Mouse (Mus musculus) hindbrain, postnatal 0 days (tissue): ENCODE results near the gene Tmem270. TPM values are rescaled to one million over a fixed set of nuclear protein-coding genes. Genes with fewer than 3 reads are reported as not detected.

Experiments used
- ATAC-seq: fragments of 200-750 bp; cut with Nextera tagmentation; 2 replicates; pipeline ENCODE4 v1.8.0; 2017; ENCODE audit warnings: mild to moderate bottlenecking, moderate TSS enrichment, moderate library complexity
- DNase-seq: peaks from one replicate; pipeline ENCODE4 v3.0.0-alpha.2; 2015; ENCODE audit warnings: low spot score
- H3K27ac ChIP-seq: fragments of 300-500 bp; sonication (generic); 2 replicates; pipeline ENCODE4 v1.5.1; 2014; ENCODE audit warnings: mild to moderate bottlenecking
- H3K27me3 ChIP-seq: fragments of 300-500 bp; sonication (generic); 2 replicates; pipeline ENCODE4 v1.6.1; 2014; ENCODE audit warnings: low read length, mixed read lengths; ENCODE audit not compliant: insufficient read depth
- H3K36me3 ChIP-seq: fragments of 300-500 bp; sonication (generic); 2 replicates; pipeline ENCODE4 v1.6.1; 2014; ENCODE audit warnings: low read length, mixed read lengths; ENCODE audit not compliant: insufficient read depth
- H3K4me1 ChIP-seq: fragments of 300-500 bp; sonication (generic); 2 replicates; pipeline ENCODE4 v1.6.1; 2014; ENCODE audit warnings: antibody characterized with exemption, low read length, mixed read lengths; ENCODE audit not compliant: insufficient read depth
- H3K4me2 ChIP-seq: fragments of 300-500 bp; sonication (generic); 2 replicates; pipeline ENCODE4 v1.6.1; 2014; ENCODE audit warnings: low read depth, mild to moderate bottlenecking, low read length, moderate library complexity, mixed read lengths
- H3K4me3 ChIP-seq: fragments of 300-500 bp; sonication (generic); 2 replicates; pipeline ENCODE4 v1.5.1; 2014; ENCODE audit warnings: low read length
- H3K9ac ChIP-seq: fragments of 300-500 bp; sonication (generic); replicated peaks from 2 replicates; pipeline ENCODE4 v1.6.1; 2014; ENCODE audit warnings: mild to moderate bottlenecking, low read length, moderate library complexity, mixed read lengths
- H3K9me3 ChIP-seq: fragments of 300-500 bp; sonication (generic); 2 replicates; pipeline ENCODE4 v1.6.1; 2016; ENCODE audit warnings: low read length, mixed read lengths
- CTCF ChIP-seq: IDR thresholded peaks from 2 replicates; pipeline ENCODE4 v1.5.1; 2016; ENCODE audit warnings: antibody characterized with exemption, control low read depth, low read depth
- WGBS: fragments of 180-500 bp; shearing (Covaris S2); extraction: QIAGEN DNeasy Blood & Tissue Kit; methylation state at CpG from one replicate; pipeline ENCODE4 v1.1.7; 2014; 5-methylcytosine and 5-hydroxymethylcytosine counted together
- polyA plus RNA-seq: library from polyadenylated mRNA; unstranded; fragments of >200 nt; fragmentation: Nextera tagmentation; extraction: Ambion mirVana; gene quantifications from 2 replicates; pipeline ENCODE4 v1.2.1, GENCODE M21; 2015
- total RNA-seq: library from RNA; depleted of rRNA; stranded (reverse); fragments of >200 nt; gene quantifications from 2 replicates; pipeline ENCODE4 v1.2.3, GENCODE M21; 2014

Tmem270 gene
- total and polyA plus RNA-seq, 2 experiments from 2014 or later, result not detected

GRCm38 (mm10) chr5:134918071-134918832 is 11.7 kb upstream of the Tmem270 start:
- Histone ChIP-seq H3K9me3 (no peaks in the 10 kb centered on the region), H3K4me1 (no peaks in the 10 kb centered on the region), H3K4me2 (no peak overlapping the region), H3K27ac (no peak overlapping the region), H3K27me3 (no peaks in the 10 kb centered on the region), H3K4me3 (no peak overlapping the region), H3K9ac (no peak overlapping the region), H3K36me3 (no peaks in the 10 kb centered on the region)
- DNase-seq (peak; percentile 73), ATAC-seq (peak; percentile 47; the same call in 1 of the 2 replicates)
- 48% methylated on average over 16 of the region's 16 CpGs for WGBS
- TF ChIP-seq CTCF, result peak; percentile 73

GRCm38 (mm10) chr5:134915311-134915710 is 8.8 kb upstream of the Tmem270 start, which contains the start of gene Cldn13:
Gene Cldn13 (minus strand): TSS chr5:134915526.
- 85% methylated on average over 8 of the region's 8 CpGs for WGBS
- ATAC-seq, result no peak
- H3K4me3 ChIP-seq, result no peak within 1 kb of the TSS

GRCm38 (mm10) chr5:134914510-134914909 is 8.0 kb upstream of the Tmem270 start:
- H3K9ac ChIP-seq, result no peak overlapping the region
- DNase-seq, result no peak
- H3K27ac ChIP-seq, result no peak overlapping the region
- H3K9me3 ChIP-seq, result no peaks in the 10 kb centered on the region
- H3K4me3 ChIP-seq, result no peak overlapping the region
- no peaks in the 10 kb centered on the region for H3K36me3 ChIP-seq
- TF ChIP-seq CTCF, result no peak
- WGBS, result 88% methylated on average over 8 of the region's 8 CpGs
- no peak overlapping the region for H3K4me2 ChIP-seq
- H3K4me1 ChIP-seq, result no peaks in the 10 kb centered on the region
- ATAC-seq, result no peak
- H3K27me3 ChIP-seq, result no peaks in the 10 kb centered on the region

More at GRCm38 (mm10) chr5:134915311-134915710, 8.8 kb upstream of the Tmem270 start, which contains the start of gene Cldn13:
- Histone ChIP-seq H3K27ac (no peak within 1 kb of the TSS), H3K4me2 (no peak within 1 kb of the TSS), H3K9ac (no peak within 1 kb of the TSS), H3K36me3 (no peaks in the 10 kb centered on the region), H3K27me3 (no peaks in the 10 kb centered on the region), H3K4me1 (no peaks in the 10 kb centered on the region), H3K9me3 (no peaks in the 10 kb centered on the region)
- TF ChIP-seq CTCF, result no peak
- DNase-seq, result no peak

- no peak overlapping the region for H3K4me3 ChIP-seq
- no peak for TF ChIP-seq CTCF
- ATAC-seq (no peak), DNase-seq (no peak)
- WGBS, result 84% methylated on average over 4 of the region's 4 CpGs
- H3K4me1 ChIP-seq, result no peaks in the 10 kb centered on the region
- H3K27ac ChIP-seq, result no peak overlapping the region
- no peak overlapping the region for H3K4me2 ChIP-seq
- H3K27me3 ChIP-seq, result no peaks in the 10 kb centered on the region
- no peak overlapping the region for H3K9ac ChIP-seq
- no peaks in the 10 kb centered on the region for H3K9me3 ChIP-seq
- H3K36me3 ChIP-seq, result no peaks in the 10 kb centered on the region
Measured at GRCm38 (mm10) chr5:134913753-134914152, 7.2 kb upstream of the Tmem270 start.

- DNase-seq (no peak), ATAC-seq (no peak)
- no peak overlapping the region for H3K27ac ChIP-seq
- WGBS, result 77% methylated on average over 3 of the region's 3 CpGs
- H3K27me3 ChIP-seq, result no peaks in the 10 kb centered on the region
- H3K36me3 ChIP-seq, result no peaks in the 10 kb centered on the region
- no peak overlapping the region for H3K9ac ChIP-seq
- no peak overlapping the region for H3K4me2 ChIP-seq
- no peaks in the 10 kb centered on the region for H3K9me3 ChIP-seq
- no peaks in the 10 kb centered on the region for H3K4me1 ChIP-seq
- no peak for TF ChIP-seq CTCF
- H3K4me3 ChIP-seq, result no peak overlapping the region
Measured at GRCm38 (mm10) chr5:134913352-134913751, 6.8 kb upstream of the Tmem270 start.

GRCm38 (mm10) chr5:134911901-134912300 is 5.4 kb upstream of the Tmem270 start:
- TF ChIP-seq CTCF, result no peak
- Histone ChIP-seq H3K36me3 (no peaks in the 10 kb centered on the region), H3K27me3 (no peaks in the 10 kb centered on the region), H3K4me3 (no peak overlapping the region), H3K4me1 (no peaks in the 10 kb centered on the region), H3K4me2 (no peak overlapping the region), H3K9ac (no peak overlapping the region), H3K9me3 (no peaks in the 10 kb centered on the region), H3K27ac (no peak overlapping the region)
- 87% methylated on average over 2 of the region's 2 CpGs for WGBS
- DNase-seq (no peak), ATAC-seq (no peak)

- Histone ChIP-seq H3K36me3 (no peaks in the 10 kb centered on the region), H3K4me1 (no peaks in the 10 kb centered on the region), H3K4me3 (no peak overlapping the region), H3K9ac (no peak overlapping the region), H3K27me3 (no peaks in the 10 kb centered on the region), H3K9me3 (no peaks in the 10 kb centered on the region), H3K4me2 (no peak overlapping the region), H3K27ac (no peak overlapping the region)
- peak; percentile 95 for DNase-seq
- ATAC-seq, result peak; percentile 89
- TF ChIP-seq CTCF, result peak; percentile 99
- WGBS, result under 1% methylated on average over 13 of the region's 13 CpGs
Measured at GRCm38 (mm10) chr5:134907135-134907534, 602 bp upstream of the Tmem270 start.
